Mouse (Mus musculus) forebrain, embryonic 11.5 days (tissue): Measurements from ENCODE around the gene Galr3. TPM values are rescaled to one million over a fixed set of nuclear protein-coding genes. Genes with fewer than 3 reads are reported as not detected.
"Not testable (repeated sequence)": the region's sequence is repeated elsewhere in the genome, so short reads cannot be mapped to it uniquely, and the experiment has no call there.

Experiments used
- ATAC-seq: fragments of 200-750 bp; cut with Nextera tagmentation; replicated peaks from 2 replicates; pipeline ENCODE4 v1.8.0; 2017; ENCODE audit warnings: moderate TSS enrichment; ENCODE audit not compliant: low FRiP score
- DNase-seq: peaks from one replicate; pipeline ENCODE4 v3.0.0-alpha.2; 2017; ENCODE audit warnings: low spot score
- H3K27ac ChIP-seq: fragments of 300-500 bp; sonication (generic); 2 replicates; pipeline ENCODE4 v1.5.1; 2014; ENCODE audit warnings: low read depth, low read length
- H3K27me3 ChIP-seq: fragments of 300-500 bp; sonication (generic); 2 replicates; pipeline ENCODE4 v1.6.1; 2014; ENCODE audit warnings: mild to moderate bottlenecking, low read length, mixed read lengths; ENCODE audit not compliant: control insufficient read depth, insufficient read depth
- H3K36me3 ChIP-seq: fragments of 300-500 bp; sonication (generic); 2 replicates; pipeline ENCODE4 v1.6.1; 2014; ENCODE audit warnings: mild to moderate bottlenecking, low read length, moderate library complexity, mixed read lengths; ENCODE audit not compliant: control insufficient read depth, insufficient read depth
- H3K4me1 ChIP-seq: fragments of 300-500 bp; sonication (generic); replicated peaks from 2 replicates; pipeline ENCODE4 v1.6.1; 2014; ENCODE audit warnings: low read length, mixed read lengths; ENCODE audit not compliant: control insufficient read depth, insufficient read depth
- H3K4me2 ChIP-seq: fragments of 300-500 bp; sonication (generic); 2 replicates; pipeline ENCODE4 v1.6.1; 2014; ENCODE audit warnings: low read depth, mild to moderate bottlenecking, low read length, moderate library complexity, mixed read lengths; ENCODE audit not compliant: severe bottlenecking
- H3K4me3 ChIP-seq: fragments of 300-500 bp; sonication (generic); 2 replicates; pipeline ENCODE4 v1.5.1; 2014; ENCODE audit warnings: low read depth, low read length
- H3K9ac ChIP-seq: fragments of 300-500 bp; sonication (generic); 2 replicates; pipeline ENCODE4 v1.6.1; 2014; ENCODE audit warnings: low read length
- H3K9me3 ChIP-seq: fragments of 300-500 bp; sonication (generic); 2 replicates; pipeline ENCODE4 v1.6.1; 2016; ENCODE audit warnings: low read length, mixed read lengths; ENCODE audit not compliant: control insufficient read depth
- WGBS: fragments of 180-500 bp; shearing (Covaris S2); extraction: QIAGEN DNeasy Blood & Tissue Kit; methylation state at CpG from one replicate; pipeline ENCODE4 v1.1.7; 2014; 5-methylcytosine and 5-hydroxymethylcytosine counted together
- polyA plus RNA-seq: library from polyadenylated mRNA; unstranded; fragments of >200 nt; fragmentation: Nextera tagmentation; extraction: Ambion mirVana; gene quantifications from 2 replicates; pipeline ENCODE4 v1.2.1, GENCODE M21; 2014

Galr3 gene
- polyA plus RNA-seq, 1 experiment from 2014 or later: not detected

GRCm38 (mm10) chr15:79028237-79028738 is 13.4 kb upstream of the Galr3 start, which contains the start of gene H1f0:
TSS of gene H1f0 (plus strand) at chr15:79028450.
- Histone ChIP-seq H3K9ac (peak within 1 kb of the TSS; percentile 100), H3K9me3 (no peaks in the 10 kb centered on the region), H3K36me3 (no peaks in the 10 kb centered on the region), H3K27me3 (peaks cover 2% of the 10 kb centered on the region; the same call in 1 of the 2 replicates), H3K4me1 (peaks cover 16% of the 10 kb centered on the region; the same call in 1 of the 2 replicates), H3K4me2 (peak within 1 kb of the TSS; percentile 97), H3K4me3 (peak within 1 kb of the TSS; percentile 72), H3K27ac (peak within 1 kb of the TSS; percentile 86)
- peak; percentile 98 for DNase-seq
- ATAC-seq: peak; percentile 85
- WGBS: under 1% methylated on average over 58 of the region's 58 CpGs

- H3K4me3 ChIP-seq: peak overlapping the region; percentile 72
- ATAC-seq: no peak
- H3K36me3 ChIP-seq: no peaks in the 10 kb centered on the region
- peaks cover 2% of the 10 kb centered on the region; the same call in 1 of the 2 replicates for H3K27me3 ChIP-seq
- peak overlapping the region; percentile 97 for H3K4me2 ChIP-seq
- WGBS: 41% methylated on average over 16 of the region's 16 CpGs
- peak overlapping the region; percentile 100 for H3K9ac ChIP-seq
- no peaks in the 10 kb centered on the region for H3K9me3 ChIP-seq
- H3K27ac ChIP-seq: peak overlapping the region; percentile 86
- no peak for DNase-seq
- peaks cover 16% of the 10 kb centered on the region; the same call in 1 of the 2 replicates for H3K4me1 ChIP-seq
Measured at GRCm38 (mm10) chr15:79028823-79029484, 12.7 kb upstream of the Galr3 start.

- Histone ChIP-seq H3K27me3 (peaks cover 2% of the 10 kb centered on the region; the same call in 1 of the 2 replicates), H3K4me1 (peaks cover 16% of the 10 kb centered on the region; the same call in 1 of the 2 replicates), H3K4me3 (peak overlapping the region; percentile 72), H3K36me3 (no peaks in the 10 kb centered on the region), H3K9me3 (no peaks in the 10 kb centered on the region), H3K9ac (peak overlapping the region; percentile 100), H3K27ac (peak overlapping the region; percentile 38; the same call in 1 of the 2 replicates), H3K4me2 (peak overlapping the region; percentile 97)
- WGBS: 12% methylated on average over 11 of the region's 11 CpGs
- DNase-seq: no peak
- no peak for ATAC-seq
Measured at GRCm38 (mm10) chr15:79029519-79030241, 12.0 kb upstream of the Galr3 start.

GRCm38 (mm10) chr15:79030551-79031435 is 10.9 kb upstream of the Galr3 start:
- DNase-seq (peak; percentile 95), ATAC-seq (peak; percentile 84)
- Histone ChIP-seq H3K4me3 (peak overlapping the region; percentile 72), H3K4me2 (peak overlapping the region; percentile 97), H3K9ac (peak overlapping the region; percentile 100), H3K4me1 (peaks cover 10% of the 10 kb centered on the region; the same call in 1 of the 2 replicates), H3K27ac (peak overlapping the region; percentile 59; the same call in 1 of the 2 replicates), H3K9me3 (no peaks in the 10 kb centered on the region), H3K36me3 (no peaks in the 10 kb centered on the region), H3K27me3 (peaks cover 2% of the 10 kb centered on the region; the same call in 1 of the 2 replicates)
- WGBS: under 1% methylated on average over 52 of the region's 52 CpGs

GRCm38 (mm10) chr15:79031908-79032307 is 9.8 kb upstream of the Galr3 start:
- not testable (repeated sequence) for H3K4me2 ChIP-seq, H3K36me3 ChIP-seq, H3K4me3 ChIP-seq, H3K9me3 ChIP-seq, H3K9ac ChIP-seq, DNase-seq, H3K27ac ChIP-seq, H3K4me1 ChIP-seq, ATAC-seq, H3K27me3 ChIP-seq
- 89% methylated on average over 5 of the region's 5 CpGs for WGBS

- Histone ChIP-seq H3K4me3 (no peak overlapping the region), H3K27me3 (peaks cover 30% of the 10 kb centered on the region), H3K9me3 (no peaks in the 10 kb centered on the region), H3K4me1 (peaks cover 12% of the 10 kb centered on the region), H3K27ac (no peak overlapping the region), H3K9ac (no peak overlapping the region), H3K36me3 (no peaks in the 10 kb centered on the region; the same call in 1 of the 2 replicates), H3K4me2 (no peak overlapping the region)
- DNase-seq: peak; percentile 89
- 16% methylated on average over 14 of the region's 14 CpGs for WGBS
- no peak for ATAC-seq
Measured at GRCm38 (mm10) chr15:79037913-79038328, 3.8 kb upstream of the Galr3 start.

- no peak overlapping the region for H3K4me3 ChIP-seq
- no peak for DNase-seq
- peaks cover 34% of the 10 kb centered on the region for H3K27me3 ChIP-seq
- no peaks in the 10 kb centered on the region; the same call in 1 of the 2 replicates for H3K36me3 ChIP-seq
- no peak overlapping the region for H3K9ac ChIP-seq
- no peak overlapping the region for H3K4me2 ChIP-seq
- WGBS: 70% methylated on average over 10 of the region's 10 CpGs
- H3K9me3 ChIP-seq: no peaks in the 10 kb centered on the region
- ATAC-seq: no peak
- no peak overlapping the region for H3K27ac ChIP-seq
- peaks cover 12% of the 10 kb centered on the region for H3K4me1 ChIP-seq
Measured at GRCm38 (mm10) chr15:79038331-79038730, 3.4 kb upstream of the Galr3 start.

GRCm38 (mm10) chr15:79038853-79039252 is 2.8 kb upstream of the Galr3 start:
- peaks cover 12% of the 10 kb centered on the region for H3K4me1 ChIP-seq
- DNase-seq (peak; percentile 86), ATAC-seq (peak; percentile 53)
- H3K27ac ChIP-seq: no peak overlapping the region
- H3K9me3 ChIP-seq: no peaks in the 10 kb centered on the region
- WGBS: 20% methylated on average over 7 of the region's 7 CpGs
- no peak overlapping the region for H3K9ac ChIP-seq
- H3K4me3 ChIP-seq: no peak overlapping the region
- no peak overlapping the region for H3K4me2 ChIP-seq
- H3K27me3 ChIP-seq: peaks cover 39% of the 10 kb centered on the region
- H3K36me3 ChIP-seq: no peaks in the 10 kb centered on the region; the same call in 1 of the 2 replicates
